Mouse (Mus musculus) cerebellum, postnatal 4 days (tissue): ENCODE data around the gene Met.

ENCODE experiments used
- DNase-seq, 2 experiments: peaks; one replicate each; pipeline ENCODE4 v3.0.0; 2022; ENCODE audit warnings: low spot score in 2 of 2, mixed read lengths in 1 of 2

Met gene

GRCm38 (mm10) chr6:17606915-17607314, 143.3 kb downstream of the Met start:
- no peak for DNase-seq

GRCm38 (mm10) chr6:17611352-17612010, 147.9 kb downstream of the Met start:
- no peak for DNase-seq

- no peak for DNase-seq
Observed at GRCm38 (mm10) chr6:17612652-17613051, 149.1 kb downstream of the Met start.

- DNase-seq, result no peak
Observed at GRCm38 (mm10) chr6:17620823-17621222, 157.2 kb downstream of the Met start.

GRCm38 (mm10) chr6:17621436-17621835, 157.8 kb downstream of the Met start:
- DNase-seq, result no peak
